Mouse (Mus musculus) adrenal gland, adult 8-10 months (tissue): Measurements from ENCODE around the gene Gm16368. TPM values are rescaled to one million over a fixed set of nuclear protein-coding genes. Genes with fewer than 3 reads are reported as not detected.
"Not testable (repeated sequence)": the region's sequence is repeated elsewhere in the genome, so short reads cannot be mapped to it uniquely, and the experiment has no call there.

Experiments used
- DNase-seq: peaks from one replicate; pipeline ENCODE4 v3.0.0; 2022
- total RNA-seq, 4 experiments: library from RNA; stranded (reverse); gene quantifications; 2 replicates each; pipeline ENCODE4 v1.2.4; 2022

Gm16368 gene
- total RNA-seq: not detected

DNA sequence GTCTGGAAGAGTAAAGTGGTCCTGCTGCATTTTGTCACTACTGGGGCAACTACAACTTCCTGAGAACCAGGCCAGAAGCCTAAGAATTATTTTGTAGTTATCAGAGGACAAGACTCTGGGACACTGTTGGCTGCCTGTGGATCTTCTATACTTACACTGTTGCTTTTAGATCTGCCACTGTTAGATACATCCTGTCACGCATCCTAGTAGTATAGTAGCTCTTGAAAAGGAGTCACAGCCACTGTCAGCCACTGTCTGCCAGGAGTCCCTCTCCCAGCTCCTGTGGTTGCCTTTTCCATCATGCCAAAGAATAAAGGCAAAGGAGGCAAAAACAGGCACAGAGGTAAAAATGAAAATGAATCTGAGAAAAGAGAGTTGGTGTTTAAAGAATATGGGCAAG lies at the start of gene Gm16368:
TSS of gene Gm16368 (plus strand) at position 301 of the 400 bp plus-strand sequence.
- not testable (repeated sequence) for DNase-seq

DNA sequence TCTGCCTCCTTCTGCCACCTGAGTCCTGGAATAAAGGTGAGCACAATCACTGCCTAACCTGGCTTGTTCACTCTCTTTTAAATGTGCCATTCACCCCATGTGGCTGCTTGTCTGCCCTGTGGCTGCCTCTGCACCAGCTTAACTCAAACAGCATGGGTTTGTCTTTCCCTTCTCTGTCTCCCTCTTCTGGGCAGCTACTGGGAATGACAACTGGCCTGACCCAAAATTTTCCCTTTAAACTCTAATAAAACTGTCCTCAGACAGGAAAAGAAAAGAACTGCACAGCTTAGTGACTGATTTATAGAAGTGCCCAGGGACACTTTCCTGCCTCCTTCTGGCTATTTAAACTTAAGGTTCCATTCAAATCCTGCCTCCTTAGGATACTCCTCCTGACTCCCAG lies 44.4 kb upstream of the Gm16368 start:
- DNase-seq: not testable (repeated sequence)

DNA sequence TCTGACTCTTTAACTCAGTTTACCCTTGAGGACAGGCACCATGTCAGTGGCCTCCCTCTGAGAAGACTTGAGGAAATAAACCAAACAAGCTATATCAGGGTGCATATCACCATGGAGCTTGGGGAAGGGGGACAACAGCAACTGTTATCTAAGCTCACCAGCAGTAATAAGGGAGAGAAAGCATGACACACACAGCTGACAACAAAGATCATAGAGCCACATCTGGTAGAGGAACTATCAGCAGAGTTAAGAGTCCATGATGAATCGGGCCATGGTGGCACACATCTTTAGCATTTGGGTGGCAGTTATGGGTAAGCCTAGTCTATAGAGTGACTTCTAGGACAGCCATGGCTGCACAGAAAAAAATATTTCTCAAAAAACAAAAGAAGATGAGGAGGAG lies 43.8 kb upstream of the Gm16368 start:
- DNase-seq: not testable (repeated sequence)

- not testable (repeated sequence) for DNase-seq
Measured at GRCm38 (mm10) chr12:88045226-88045625, 38.3 kb upstream of the Gm16368 start.

Other genes starting within 250 kb of the Gm16368 start
- gene Gm2001, start 241.4 kb upstream of the Gm16368 start, total RNA-seq: not detected
- gene Gm2016, start 209.6 kb upstream of the Gm16368 start, total RNA-seq: not detected
- not detected for gene Gm2022, start 188.3 kb upstream of the Gm16368 start, total RNA-seq
- gene Gm2035, start 163.8 kb upstream of the Gm16368 start, total RNA-seq: not detected
- gene Gm2042, start 129.6 kb upstream of the Gm16368 start, total RNA-seq: not detected
- not detected for gene Gm2075, start 71.8 kb upstream of the Gm16368 start, total RNA-seq
- not detected for gene Gm6803, start 64.9 kb upstream of the Gm16368 start, total RNA-seq
- not detected for gene Gm2056, start 56.7 kb upstream of the Gm16368 start, total RNA-seq
- not detected for gene Gm10436, start 98.4 kb downstream of the Gm16368 start, total RNA-seq
- not detected for gene Gm8332, start 166.4 kb downstream of the Gm16368 start, total RNA-seq
- gene Gm5662, start 190.8 kb downstream of the Gm16368 start, total RNA-seq: not detected
- not detected for gene Gm5039, start 240.3 kb downstream of the Gm16368 start, total RNA-seq